Mouse (Mus musculus): ENCODE measurements around the gene Pctp.

Gene Pctp

GRCm38 (mm10) chr11:90006111-90006510 is 3.4 kb upstream of the Pctp start:
- no peak for DNase-seq

DNA sequence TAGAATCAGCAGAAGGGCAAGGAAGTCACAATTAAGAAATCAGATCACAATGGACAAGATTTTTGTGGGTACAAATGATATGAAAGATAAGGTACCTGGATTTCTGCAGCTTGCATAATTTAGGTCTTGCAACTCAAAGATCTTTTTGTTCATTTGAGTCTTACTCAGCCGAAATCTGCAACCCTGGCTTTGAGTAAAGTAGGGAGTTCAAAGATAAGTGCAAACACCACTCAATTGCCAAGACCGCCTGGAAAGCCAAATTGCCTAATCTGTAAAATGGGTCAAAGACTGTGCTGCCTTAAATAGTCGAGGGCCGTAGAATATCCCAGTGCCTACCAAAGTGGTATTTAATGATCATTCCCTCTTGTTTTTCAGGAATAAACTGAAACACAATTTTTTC is 692 bp upstream of the Pctp start:
- DNase-seq = no peak

GRCm38 (mm10) chr11:90002987-90003348 is 274 bp upstream of the Pctp start:
- DNase-seq = no peak

- no peak for DNase-seq
Measured at GRCm38 (mm10) chr11:90001396-90002230, 1.1 kb downstream of the Pctp start.

GRCm38 (mm10) chr11:90000666-90001065 is 2.0 kb downstream of the Pctp start:
- no peak for DNase-seq

GRCm38 (mm10) chr11:89998996-89999770 is 3.5 kb downstream of the Pctp start:
- no peak for DNase-seq

GRCm38 (mm10) chr11:89996856-89997255 is 5.8 kb downstream of the Pctp start:
- DNase-seq = peak; percentile 67 to 69

GRCm38 (mm10) chr11:89996406-89996805 is 6.3 kb downstream of the Pctp start:
- no peak for DNase-seq

DNA sequence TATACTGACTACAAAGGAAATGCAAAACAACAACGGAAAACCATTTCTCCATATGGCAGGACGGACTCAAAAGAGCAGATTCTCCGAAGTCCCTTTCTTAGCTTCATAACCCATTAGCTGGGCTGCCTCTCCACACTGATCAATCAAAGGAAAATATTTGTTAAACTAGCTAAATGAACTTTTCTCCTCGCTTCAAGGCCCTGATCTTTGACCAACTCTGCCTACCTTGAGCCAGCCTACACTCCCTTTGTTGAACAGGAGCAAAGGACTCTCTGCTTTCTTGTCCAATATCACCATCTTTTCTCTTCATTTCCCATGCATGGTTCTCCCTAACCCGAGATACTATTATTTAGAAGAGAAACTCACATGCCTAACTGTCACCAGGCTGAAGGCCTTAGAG is 7.1 kb downstream of the Pctp start:
- DNase-seq = peak in 1 of 2 experiments; percentile 33

DNA sequence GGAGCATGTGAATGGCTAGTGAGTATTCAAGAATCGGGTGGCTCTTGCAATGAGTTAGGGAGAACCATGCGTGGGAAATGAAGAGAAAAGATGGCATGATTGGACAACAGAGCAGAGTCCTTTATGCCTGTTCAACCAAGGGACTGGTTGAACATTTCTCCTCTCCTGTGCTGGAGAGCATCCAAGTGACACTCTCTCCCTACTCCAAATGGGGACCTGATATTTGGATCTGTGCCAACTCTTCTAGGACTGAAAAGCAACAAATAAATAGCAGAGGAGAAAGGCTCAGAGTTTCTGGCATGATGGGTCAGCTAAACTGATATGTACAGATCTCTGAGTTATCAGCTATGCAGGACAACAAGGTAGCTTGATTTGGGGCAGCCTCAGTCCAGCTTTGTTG is 8.0 kb downstream of the Pctp start:
- peak; percentile 35 to 48 for DNase-seq

DNA sequence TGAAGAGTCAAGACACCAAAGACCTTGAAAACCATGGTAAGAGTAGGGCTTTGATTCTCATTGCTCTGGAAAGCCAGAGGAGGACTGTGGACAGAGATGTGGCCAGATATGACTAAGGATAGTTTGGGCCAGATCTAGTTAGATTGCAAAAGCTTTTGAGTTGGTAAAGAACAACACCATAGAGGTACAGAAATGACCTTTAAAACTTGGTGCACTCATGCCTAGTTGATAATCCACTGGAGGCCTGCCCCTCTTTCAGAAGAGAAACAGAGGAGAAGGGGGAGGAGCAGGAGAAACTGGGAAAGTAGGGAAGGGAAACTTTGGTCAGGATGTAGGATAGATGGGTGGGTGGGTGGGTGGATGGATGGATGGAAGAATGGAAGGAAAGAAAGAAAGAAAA is 11.0 kb downstream of the Pctp start:
- DNase-seq = peak in 1 of 2 experiments; percentile 32

DNA sequence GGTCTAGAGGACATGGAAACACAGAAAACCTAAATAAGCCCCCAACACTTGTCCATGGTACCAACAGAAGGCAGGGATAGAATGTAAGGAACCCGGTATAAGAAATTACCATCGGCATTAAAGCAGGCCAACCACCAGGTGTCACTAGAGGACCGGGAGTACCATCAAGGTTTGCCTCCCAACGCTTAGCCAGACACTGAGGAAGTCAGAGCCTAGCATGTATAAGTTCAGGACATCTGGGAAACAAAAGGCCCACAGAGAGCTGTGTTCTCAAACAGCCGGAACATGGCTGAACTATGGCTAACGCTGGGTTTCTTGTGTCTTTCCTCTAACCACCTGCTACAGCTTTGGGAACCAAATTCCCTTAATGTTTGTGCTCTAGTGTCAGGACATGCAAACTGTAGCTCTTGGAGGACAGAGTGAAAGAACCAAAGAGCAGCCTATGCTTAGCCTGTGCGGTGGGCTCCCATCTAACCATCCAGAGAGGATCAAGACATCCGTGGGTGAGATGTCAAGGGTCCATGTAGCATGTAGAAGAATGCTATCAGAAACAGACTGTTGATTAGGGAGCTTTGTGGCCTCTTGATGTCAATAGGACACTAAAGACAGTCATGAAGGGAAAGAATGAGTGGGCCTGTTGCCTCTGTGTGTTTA is 13.6 kb downstream of the Pctp start:
- DNase-seq = peak; percentile 67 to 87

DNA sequence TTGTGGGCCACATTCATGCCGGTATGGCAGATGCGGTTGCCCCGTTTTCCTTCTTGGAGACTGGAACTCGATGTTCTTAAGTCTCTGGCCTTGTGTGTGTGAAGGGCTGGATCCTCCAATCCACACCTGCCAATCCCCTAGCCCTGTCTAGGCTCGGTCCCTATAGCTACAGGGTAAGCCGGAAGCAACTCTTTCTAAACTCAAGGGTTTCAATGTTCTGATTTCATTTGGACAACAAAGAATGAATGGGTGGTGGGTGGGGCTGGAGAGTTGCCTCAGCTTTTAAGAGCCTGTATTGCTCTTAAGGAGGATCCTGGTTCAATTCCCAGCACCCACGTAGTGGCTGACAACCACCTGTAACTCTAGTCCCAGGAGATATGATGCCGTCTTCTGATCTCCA is 16.2 kb downstream of the Pctp start:
- DNase-seq = no peak

GRCm38 (mm10) chr11:89985200-89986187 is 17.2 kb downstream of the Pctp start:
- no peak for DNase-seq

GRCm38 (mm10) chr11:89984436-89984835 is 18.3 kb downstream of the Pctp start:
- DNase-seq = no peak

DNA sequence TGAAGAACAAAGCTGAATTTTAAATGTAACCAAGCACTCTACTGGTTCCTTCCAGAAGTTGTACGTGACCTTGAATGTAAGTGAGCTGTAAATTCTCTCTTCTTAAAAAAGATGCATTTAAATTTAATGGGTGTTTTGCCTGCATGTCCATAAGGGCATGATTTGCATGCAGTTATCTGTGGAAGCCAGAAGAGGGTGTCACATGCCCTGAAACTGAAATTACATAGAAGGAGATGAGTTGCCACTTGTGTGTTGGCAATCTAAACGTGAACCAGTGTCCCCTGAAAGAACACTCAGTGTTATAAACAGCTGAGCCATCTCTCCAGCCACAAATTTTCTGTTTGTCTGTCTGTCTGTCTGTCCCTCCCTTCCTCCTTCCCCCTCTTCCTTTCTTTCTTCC is 19.8 kb downstream of the Pctp start:
- DNase-seq = no peak

- no peak for DNase-seq
Measured at GRCm38 (mm10) chr11:89980106-89980505, 22.6 kb downstream of the Pctp start.

DNA sequence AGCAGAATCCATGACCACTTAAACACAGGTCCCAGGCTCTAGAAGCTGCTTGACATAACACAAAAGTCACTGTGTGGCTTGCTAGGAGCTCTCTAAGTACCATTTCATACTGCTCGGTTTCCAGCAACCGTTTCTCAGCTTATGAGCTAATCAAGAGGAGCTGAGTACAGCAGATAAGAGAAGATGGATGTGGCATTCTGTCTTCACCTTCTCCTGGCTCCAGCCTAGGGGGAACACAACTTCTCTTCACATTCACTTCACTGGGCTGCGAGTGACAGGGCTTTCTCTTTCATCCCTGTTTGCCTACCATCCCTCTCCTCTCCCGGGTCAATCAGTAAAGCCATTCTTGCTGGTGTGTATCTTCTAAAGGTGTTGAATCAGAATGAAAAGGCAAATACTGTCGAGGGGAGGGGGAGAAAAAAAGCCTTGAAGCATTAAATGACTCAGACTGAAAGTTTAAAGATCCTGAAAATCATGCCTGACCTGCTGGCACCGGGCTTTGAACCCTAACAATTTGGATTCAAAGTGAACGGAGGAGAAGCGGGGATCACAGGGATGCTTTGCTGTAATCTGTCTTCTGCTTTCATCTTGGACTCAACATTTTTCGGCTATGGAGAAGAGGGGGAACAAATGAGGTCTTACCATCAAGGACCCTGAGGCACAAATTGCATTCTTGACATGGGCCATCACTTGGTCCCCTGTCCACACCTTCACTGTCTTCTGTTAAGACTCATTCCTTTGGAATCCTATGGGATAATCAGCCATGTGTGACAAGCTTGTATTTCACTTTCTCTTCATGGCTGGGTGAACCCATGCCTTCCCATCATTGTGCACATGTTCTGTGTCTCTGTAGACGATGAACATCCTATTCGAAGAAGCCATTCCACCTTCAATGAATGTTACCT is 23.5 kb downstream of the Pctp start:
- DNase-seq = no peak

DNA sequence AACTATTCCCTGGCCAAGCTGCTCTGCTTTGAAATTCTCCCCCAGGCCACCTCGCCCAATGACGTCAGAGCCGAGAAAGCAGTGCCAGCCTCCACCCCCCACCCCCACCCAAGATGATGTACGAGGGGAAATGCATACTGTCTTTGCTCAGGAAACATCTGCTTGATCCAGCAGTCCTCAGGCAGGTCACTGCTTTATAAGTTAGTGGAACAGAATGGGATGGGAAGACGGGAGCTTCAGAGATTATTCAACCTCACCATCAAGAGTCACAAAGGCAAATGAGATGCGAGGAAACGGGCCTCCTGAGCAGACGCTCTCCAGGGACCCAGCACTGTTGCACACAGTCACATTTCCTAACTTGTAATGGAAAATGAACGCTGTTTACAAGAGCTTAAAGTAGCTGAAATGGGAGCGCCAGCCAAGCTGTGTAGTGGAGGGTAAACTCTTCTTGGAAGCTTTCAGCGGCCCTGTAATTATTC is 24.3 kb downstream of the Pctp start:
- peak; percentile 68 to 72 for DNase-seq

- DNase-seq = no peak
Measured at GRCm38 (mm10) chr11:89977746-89978352, 24.8 kb downstream of the Pctp start.

GRCm38 (mm10) chr11:89976361-89976760 is 26.3 kb downstream of the Pctp start:
- no peak for DNase-seq
